Comparison of ENCODE assay signal across 20 mouse cellular contexts in genomic region chr11:3976678-3977077, GRCm38 (mm10). TPM values are rescaled to one million over a fixed set of nuclear protein-coding genes. Genes with fewer than 3 reads are reported as not detected.
"Had no signal": no experiment of that assay in that cellular context is flagged by ENCODE, and none has a peak within 500 bp of the region (broad histone marks: within the 10 kb centered on the region; RNA-seq: fewer than 3 reads in every experiment).

TSS of gene 4930556J24Rik (minus strand) at chr11:3976778.

- H3K4me1 ChIP-seq: neural tube, embryonic 12.5 days; neural tube, embryonic 13.5 days; neural tube, embryonic 15.5 days; stomach, embryonic 15.5 days had no signal

- H3K27me3 ChIP-seq: neural tube, embryonic 12.5 days; neural tube, embryonic 13.5 days; neural tube, embryonic 15.5 days; stomach, embryonic 15.5 days had no signal

- H3K27ac ChIP-seq: neural tube, embryonic 12.5 days; neural tube, embryonic 13.5 days; neural tube, embryonic 15.5 days; stomach, embryonic 15.5 days; stomach, postnatal 0 days had no signal

- DNase-seq: retina, postnatal 1 day; right cerebral cortex, adult 18-20 months; right cerebral cortex, postnatal 14 days; right cerebral cortex, postnatal 25 days; right cerebral cortex, postnatal 4 days; spleen, adult 18-20 months; thymus, adult 18-20 months; thymus, adult 2 months; thymus, postnatal 14 days; thymus, postnatal 25 days; thymus, postnatal 36 days; thymus, postnatal 4 days had no signal

- H3K4me3 ChIP-seq: neural tube, embryonic 12.5 days; neural tube, embryonic 13.5 days; neural tube, embryonic 15.5 days; stomach, embryonic 15.5 days had no signal

RNA-seq across cellular contexts. Expression of gene 4930556J24Rik, which starts in this region (rescaled TPM):
- polyA plus RNA-seq: neural tube, embryonic 11.5 days; neural tube, embryonic 15.5 days; spleen, adult 2 months; thymus, adult 2 months; thymus, postnatal 0 days had no signal
